Mouse (Mus musculus): ENCODE data around the gene Gng13.

- peak; percentile 66 for TF ChIP-seq CTCF (IDR thresholded peaks at IDR 0.05; ENCODE audit: low read depth)
- TF ChIP-seq EP300 (IDR thresholded peaks at IDR 0.05; ENCODE audit: low read depth): no peak
Measured at GRCm38 (mm10) chr17:25700863-25701496, 16.0 kb upstream of the Gng13 start.

All from liver, embryonic 14.5 days (tissue).